Mouse (Mus musculus) lung, adult 2 months (tissue): ENCODE results near the gene Gpr35.

ENCODE experiments used
- CTCF ChIP-seq: fragments of 200-500 bp; IDR thresholded peaks from 2 replicates; pipeline ENCODE4 v1.5.1; 2011; ENCODE audit warnings: mild to moderate bottlenecking, low read length, control low read depth; ENCODE audit not compliant: insufficient read depth
- POLR2A ChIP-seq: fragments of 200-500 bp; IDR thresholded peaks from 2 replicates; pipeline ENCODE4 v1.6.1; 2011; ENCODE audit warnings: low read depth, mild to moderate bottlenecking, control low read depth, low read length, borderline replicate concordance; ENCODE audit errors: extremely low read depth

GRCm38 (mm10) chr1:92916725-92917124 lies 33.9 kb upstream of the Gpr35 start:
- TF ChIP-seq CTCF (no peak), POLR2A (no peak)
